Mouse (Mus musculus): Measurements from ENCODE around the gene Gm17093.
"Not testable (repeated sequence)": the region's sequence is repeated elsewhere in the genome, so short reads cannot be mapped to it uniquely, and the experiment has no call there.

The Gm17093 gene

DNA sequence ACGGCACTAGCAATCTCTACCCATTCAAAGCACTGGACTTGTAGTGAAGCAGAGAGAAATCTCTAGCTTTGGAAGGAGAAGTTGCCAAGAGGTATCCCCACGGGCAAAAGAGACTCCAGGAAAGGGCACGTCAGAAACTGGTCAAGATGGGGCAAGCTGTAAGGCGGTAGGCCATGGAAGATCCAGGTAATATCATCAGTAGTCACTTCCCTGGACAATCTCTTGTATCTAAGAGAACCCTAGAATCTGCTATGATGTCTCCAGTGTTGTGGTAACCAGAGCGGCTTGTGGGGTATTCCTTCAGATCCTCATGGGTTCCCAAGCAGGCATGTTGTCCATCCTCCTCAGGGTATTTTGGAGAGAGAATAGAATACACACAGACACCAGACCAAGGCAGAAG lies at the start of gene Gm17093:
Gene Gm17093, plus strand, starts transcription at position 301 of the 400 bp plus-strand sequence.
- DNase-seq (ENCODE audit: low spot score) = not testable (repeated sequence)

GRCm38 (mm10) chr14:44492163-44492562 lies 25.9 kb upstream of the Gm17093 start, which contains the start of gene BC061237:
Gene BC061237 (plus strand): TSS chr14:44492463.
- DNase-seq (ENCODE audit: low spot score) = not testable (repeated sequence)

DNA sequence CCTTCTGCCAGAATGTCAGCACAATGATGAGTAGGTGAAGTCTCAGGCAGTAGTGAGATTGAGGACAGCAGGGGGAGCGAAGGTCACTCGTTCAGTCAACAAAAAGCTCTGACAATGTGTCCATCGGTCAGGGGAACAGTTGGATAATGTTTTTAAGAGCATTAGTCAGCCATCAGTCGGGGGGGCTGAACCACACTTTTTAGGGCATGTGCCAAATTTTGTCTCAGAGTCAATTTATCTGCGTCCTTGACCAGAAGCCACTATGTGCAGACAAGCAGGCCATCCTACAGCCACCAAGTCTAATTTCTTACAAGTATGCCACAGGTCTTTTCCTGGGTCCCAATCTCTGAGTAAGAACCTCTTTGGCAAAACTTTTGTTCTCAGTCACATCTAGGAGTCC lies 29.9 kb downstream of the Gm17093 start:
- not testable (repeated sequence) for DNase-seq (ENCODE audit: low spot score)
